Mouse (Mus musculus): ENCODE results near the gene Gm43064.

DNA sequence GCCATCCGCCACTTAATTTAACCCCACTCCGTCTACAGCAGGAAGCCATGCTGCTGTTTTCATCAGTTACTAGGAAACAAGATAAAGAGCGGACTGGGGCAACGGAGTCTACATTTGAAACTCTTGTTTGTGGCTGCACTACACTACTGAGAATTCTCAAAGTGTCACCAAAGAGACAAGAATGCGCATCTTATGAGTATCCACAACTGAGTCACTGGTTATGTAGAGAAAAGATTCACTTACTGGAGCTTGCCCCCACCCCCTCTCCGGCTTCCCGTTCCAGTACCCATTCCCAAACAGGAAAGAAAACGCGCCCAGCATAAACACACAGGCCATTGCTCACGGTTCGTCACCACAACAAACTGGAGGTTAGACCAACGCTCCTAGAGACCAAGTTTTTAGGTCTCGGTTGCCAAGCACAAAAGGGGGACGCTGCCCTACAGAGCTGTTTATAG lies 19.5 kb upstream of the Gm43064 start:
- TF ChIP-seq CTCF (IDR thresholded peaks at IDR 0.05; ENCODE audit: low read depth) (no peak), EP300 (IDR thresholded peaks at IDR 0.05; ENCODE audit: low read depth) (no peak)
